Mouse (Mus musculus) T-helper 17 cell (primary cell): ENCODE measurements around the gene Slc38a3.

Source experiments
- in situ Hi-C, 2 experiments: fragments of 300-600 bp; cut with MboI, MseI; formaldehyde crosslinking; loops; 1 replicate in 1 of 2; 2 replicates in 1 of 2; pipeline ENCODE4 v1.15.1; 2025; ENCODE audit warnings: high pct_unique_total_duplicates in 2 of 2

Slc38a3 gene

GRCm38 (mm10) chr9:107669480-107669945 is at the start of gene Slc38a3:
TSS of gene Slc38a3 (minus strand) at chr9:107669530.
- in situ Hi-C loops = no loop called here

- in situ Hi-C loops = loop anchor here in 1 of 2 experiments (25.0 kb wide), 1 partner anchor 1455 kb away; no protein-coding TSS in a partner anchor
These were observed 47.6 kb upstream of the Slc38a3 start for GRCm38 (mm10) chr9:107716951-107717350.

DNA sequence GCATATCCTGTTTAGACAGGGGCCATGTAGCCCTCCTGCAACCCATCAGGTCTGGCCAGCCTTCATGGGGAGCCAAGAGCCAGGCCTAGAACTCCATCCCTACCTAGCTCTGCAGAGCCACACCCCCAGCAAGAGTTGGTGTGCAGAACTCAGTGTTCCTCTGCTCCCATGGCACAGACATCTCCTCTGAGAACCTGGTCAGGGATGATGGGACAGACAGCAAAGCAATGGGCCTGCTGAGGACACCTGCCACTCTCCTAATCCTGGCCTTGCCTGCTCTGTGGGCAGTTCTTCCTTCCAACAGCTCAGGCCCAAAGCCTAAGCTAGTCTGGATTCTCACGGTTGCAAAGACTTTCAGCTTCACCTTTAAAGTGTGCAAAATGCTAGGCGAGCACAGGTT is 46.3 kb upstream of the Slc38a3 start:
- in situ Hi-C loops = loop anchor here in 1 of 2 experiments (25.0 kb wide), 1 partner anchor 1453 kb away; no protein-coding TSS in a partner anchor

DNA sequence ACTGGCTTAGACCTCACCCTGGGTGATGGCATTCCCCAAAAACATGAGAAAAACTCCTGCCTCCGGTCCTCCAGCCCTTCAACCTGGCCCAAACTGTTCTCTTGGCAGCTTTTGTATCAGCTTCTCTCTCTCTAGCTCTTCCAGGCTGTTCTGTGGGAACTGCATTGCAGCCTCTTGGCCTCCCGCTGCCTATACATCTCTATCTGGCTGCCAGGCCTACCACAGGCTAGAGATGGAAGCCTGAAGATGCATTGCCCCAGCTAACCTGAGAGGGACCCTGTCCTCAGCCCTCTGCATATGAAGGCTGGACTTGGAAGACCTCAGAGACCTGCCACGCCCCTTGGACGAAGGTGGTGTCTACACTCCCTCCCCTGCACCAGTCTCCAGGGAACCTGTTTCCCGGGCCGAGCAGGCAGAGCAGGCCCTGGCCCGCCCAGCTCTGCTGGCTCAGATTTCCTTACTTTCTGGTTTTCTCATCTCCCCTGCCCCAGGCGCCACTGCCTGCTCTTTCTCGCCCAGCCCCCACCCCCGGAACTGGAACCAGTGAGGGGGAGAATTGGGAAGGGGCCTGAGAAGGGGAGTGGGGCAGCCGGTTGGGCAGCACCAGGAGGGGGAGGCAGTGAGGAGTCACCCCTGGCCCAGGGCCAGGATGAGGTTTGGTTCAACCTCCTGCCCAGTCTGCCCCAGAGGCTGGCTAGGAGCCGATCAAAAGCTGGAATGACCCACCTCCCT is 45.1 kb upstream of the Slc38a3 start:
- in situ Hi-C loops = loop anchor here in 1 of 2 experiments (25.0 kb wide), 1 partner anchor 1452 kb away; no protein-coding TSS in a partner anchor

DNA sequence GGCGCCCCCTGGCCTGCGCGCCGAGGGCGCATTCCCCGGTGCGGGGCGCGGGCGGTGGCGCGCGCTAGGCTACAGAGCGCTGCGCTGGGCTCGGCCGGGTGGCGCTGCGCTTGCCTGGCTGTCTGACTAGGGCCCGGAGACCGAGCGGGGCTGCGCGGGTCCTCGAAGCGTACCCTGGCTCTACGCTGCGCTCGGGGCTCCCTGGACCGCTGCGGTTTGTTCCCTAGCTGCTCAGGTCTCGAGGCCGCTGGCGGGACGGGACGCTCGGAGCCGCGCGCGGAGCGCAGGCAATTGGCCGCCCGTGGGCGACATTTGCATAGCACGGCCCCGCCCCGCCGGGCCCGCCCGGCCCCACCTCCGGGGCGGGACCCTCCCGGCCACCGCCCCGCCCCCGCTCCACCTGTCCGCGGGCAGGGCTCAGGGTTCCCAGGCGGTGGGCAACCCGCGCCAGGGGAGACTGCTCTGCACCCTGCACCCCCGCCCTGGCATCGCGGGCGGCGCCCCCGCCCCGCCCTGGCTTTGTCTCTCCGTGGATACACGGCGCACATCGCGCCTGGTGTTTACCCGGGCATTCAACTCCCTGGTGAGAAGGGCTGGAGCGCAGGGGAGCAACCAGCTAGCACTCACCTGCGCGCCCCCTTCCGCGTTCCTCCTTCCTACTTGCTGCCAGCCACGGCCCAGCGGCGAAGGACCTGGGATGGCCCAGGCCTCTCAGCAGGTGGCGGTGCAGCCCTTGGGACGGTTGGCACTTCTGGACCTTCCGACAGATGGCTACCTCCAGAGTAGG is 40.6 kb upstream of the Slc38a3 start, which contains the start of gene Sema3f:
Gene Sema3f (minus strand): TSS at position 779 of the 787 bp plus-strand sequence.
- in situ Hi-C loops = loop anchor here in 1 of 2 experiments (25.0 kb wide), 1 partner anchor 1448 kb away; no protein-coding TSS in a partner anchor

DNA sequence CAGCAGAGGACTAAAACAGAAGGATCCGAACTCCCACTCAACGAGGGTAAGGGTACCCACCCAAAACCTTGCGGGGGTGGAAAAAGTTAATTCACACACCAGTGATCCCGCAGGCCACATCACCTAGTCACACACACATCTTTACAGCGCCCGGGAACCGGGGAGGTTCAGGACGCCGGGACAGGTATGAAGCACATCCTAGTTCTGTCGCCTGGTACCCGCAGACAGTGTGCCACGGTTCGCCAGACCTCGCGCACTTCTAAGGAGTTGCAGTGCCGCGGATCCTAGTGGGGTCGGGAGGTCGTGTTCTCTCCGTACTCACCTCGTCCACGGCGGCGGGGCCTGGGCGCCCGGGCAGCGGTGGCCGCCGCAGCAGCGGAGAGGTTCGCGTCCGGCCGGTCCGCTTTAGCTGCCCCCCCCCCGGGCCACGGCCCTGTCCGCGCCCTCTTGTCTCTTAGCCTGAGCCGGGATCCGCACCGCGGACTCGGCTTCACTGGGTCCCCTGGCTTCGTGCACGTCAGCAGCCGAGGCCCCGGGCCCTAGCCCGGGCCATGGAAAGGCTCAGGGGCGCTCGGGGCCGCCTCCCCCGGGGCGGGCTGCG is 39.9 kb upstream of the Slc38a3 start:
- in situ Hi-C loops = loop anchor here in 1 of 2 experiments (25.0 kb wide), 1 partner anchor 1447 kb away; no protein-coding TSS in a partner anchor

DNA sequence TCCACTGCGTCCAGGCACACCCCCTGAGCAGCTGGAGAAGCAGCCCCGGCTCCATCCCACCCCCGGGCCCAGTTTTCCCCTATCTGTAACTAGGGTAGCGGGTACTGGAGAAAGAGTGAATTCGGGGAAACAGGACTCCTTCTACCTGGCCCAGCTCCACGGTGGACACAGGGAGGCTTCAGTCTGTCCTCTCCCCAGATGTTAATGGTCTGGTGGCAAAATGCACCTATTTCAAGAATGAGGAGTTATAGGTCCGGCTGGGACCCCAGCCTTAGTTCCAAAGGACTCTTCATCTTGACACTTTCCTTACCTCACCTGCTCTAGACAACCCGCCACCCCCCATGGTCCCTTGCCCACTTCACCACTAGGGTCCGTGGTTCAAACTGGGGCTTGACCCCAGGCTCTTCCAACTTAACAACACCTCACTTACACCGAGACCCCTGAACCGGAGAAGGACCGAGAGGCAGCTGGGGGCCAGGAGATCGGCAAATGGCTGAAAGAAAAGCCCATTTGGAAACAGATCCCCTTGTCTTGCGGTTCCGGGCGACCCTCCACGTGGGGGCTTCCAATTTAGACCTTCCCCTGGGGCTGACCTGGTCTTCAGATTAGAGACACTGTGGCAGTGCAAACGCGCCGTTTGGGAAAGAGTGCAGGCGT is 39.2 kb upstream of the Slc38a3 start:
- in situ Hi-C loops = loop anchor here in 1 of 2 experiments (25.0 kb wide), 1 partner anchor 1446 kb away; no protein-coding TSS in a partner anchor

- in situ Hi-C loops = loop anchor here in 1 of 2 experiments (25.0 kb wide), 1 partner anchor 1446 kb away; no protein-coding TSS in a partner anchor
These were observed 38.5 kb upstream of the Slc38a3 start for GRCm38 (mm10) chr9:107707701-107708438.

DNA sequence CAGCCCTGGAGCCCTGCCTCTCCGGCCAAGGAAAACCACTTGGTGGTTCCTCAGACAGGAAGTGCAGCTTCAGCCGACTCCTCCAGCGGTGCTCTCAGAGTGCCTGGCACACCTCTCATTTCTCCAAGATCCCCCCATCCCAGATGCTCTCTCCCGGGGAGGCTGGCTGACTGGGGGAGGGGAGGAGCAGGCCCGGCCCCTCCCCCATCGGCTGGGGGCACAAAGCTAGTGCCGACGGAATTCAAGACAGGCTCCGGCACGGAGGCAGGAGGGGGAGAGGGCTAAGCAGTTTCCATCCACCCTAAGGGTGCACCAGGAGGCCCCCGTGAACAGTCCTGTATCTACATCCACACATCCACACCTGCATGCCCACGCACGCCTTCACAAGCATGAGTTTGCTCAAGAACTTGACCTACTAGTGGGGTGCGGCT is 37.5 kb upstream of the Slc38a3 start:
- in situ Hi-C loops = loop anchor here in 1 of 2 experiments (25.0 kb wide), 1 partner anchor 1444 kb away; no protein-coding TSS in a partner anchor

DNA sequence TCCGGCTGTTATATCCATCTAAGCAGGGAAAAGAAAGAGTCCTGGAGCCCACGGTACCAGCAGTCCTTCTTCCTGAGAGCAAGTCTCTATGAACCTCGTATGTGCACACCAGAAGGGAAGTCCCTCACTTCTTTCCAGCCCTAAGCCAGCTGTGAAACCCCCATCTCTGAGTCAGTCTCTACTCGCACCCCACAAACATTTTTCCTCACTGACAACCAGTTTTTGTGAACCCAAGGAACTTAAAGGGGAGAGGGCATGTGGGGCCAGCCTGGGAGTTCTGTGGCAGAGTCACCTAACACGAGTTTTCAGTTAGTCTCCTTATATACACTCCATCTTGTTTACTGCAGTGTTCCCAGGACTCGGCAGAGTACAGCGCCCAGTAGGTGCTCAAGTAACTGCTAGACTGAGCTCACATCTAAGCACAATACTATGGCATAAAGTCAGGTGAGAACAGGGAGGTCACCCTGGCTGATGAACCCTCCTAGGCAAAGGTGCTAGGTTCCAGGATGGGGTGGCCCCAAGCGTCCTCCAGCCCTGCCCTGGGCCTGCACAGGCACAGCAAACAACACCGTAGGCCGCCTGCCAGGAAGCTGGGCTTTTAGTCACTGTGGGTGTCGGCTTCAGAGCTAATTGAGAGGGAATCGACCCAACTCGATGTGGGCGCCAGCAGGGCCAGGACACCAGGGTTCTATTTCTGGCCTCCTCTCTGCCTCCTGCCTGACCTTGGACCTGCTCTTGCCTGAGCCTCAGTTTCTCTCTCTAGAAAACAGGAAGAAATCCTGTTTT is 34.2 kb upstream of the Slc38a3 start:
- in situ Hi-C loops = loop anchor here in 1 of 2 experiments (25.0 kb wide), 1 partner anchor 1441 kb away; no protein-coding TSS in a partner anchor

- in situ Hi-C loops = loop anchor here in 1 of 2 experiments (25.0 kb wide), 1 partner anchor 1440 kb away; no protein-coding TSS in a partner anchor
These were observed 33.4 kb upstream of the Slc38a3 start for GRCm38 (mm10) chr9:107702606-107703185.

DNA sequence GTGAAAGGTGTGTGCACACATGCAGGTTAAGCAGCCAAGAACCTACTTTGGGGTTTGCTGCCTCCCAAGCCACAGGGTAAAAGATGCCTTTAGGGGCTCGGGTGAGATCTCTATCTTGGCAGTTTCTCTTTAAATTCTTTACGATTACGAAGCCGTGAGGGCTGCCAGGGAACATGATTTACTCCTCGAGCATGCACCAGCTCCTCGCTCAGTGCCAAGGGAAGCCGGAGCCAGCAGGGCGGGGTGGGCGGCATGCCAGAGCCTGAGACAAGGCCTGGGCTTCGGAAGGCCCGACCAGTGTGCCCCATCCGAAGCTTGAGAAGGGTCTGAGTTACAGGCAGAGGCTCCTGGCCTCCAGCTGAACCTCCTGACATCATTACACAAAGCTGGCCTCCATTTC is 32.3 kb upstream of the Slc38a3 start:
- in situ Hi-C loops = loop anchor here in 1 of 2 experiments (25.0 kb wide), 1 partner anchor 1439 kb away; no protein-coding TSS in a partner anchor

DNA sequence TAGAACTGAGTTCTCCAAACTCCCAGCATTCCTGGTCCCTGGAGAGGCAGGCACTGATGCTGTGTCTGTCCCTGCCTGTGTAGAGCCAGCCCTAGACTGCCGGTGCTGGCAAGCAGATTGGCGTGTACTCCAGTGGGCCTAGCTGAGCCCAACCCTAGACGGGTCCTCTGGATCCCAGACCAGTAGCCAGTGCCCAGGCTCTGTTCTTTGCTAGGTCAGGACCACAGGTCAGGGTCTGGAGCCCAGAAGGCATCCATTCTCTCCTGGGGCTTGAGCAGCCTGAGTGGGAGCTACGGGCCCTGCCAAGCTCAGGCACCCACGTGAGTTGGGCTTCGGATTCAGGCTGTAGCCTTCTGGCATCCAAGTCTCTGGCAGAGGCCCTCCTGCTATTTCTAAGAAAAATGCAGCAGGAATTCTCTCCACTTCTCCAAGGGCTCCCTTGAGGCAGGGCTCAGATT is 30.8 kb upstream of the Slc38a3 start:
- in situ Hi-C loops = loop anchor here in 1 of 2 experiments (25.0 kb wide), 1 partner anchor 1438 kb away; no protein-coding TSS in a partner anchor

DNA sequence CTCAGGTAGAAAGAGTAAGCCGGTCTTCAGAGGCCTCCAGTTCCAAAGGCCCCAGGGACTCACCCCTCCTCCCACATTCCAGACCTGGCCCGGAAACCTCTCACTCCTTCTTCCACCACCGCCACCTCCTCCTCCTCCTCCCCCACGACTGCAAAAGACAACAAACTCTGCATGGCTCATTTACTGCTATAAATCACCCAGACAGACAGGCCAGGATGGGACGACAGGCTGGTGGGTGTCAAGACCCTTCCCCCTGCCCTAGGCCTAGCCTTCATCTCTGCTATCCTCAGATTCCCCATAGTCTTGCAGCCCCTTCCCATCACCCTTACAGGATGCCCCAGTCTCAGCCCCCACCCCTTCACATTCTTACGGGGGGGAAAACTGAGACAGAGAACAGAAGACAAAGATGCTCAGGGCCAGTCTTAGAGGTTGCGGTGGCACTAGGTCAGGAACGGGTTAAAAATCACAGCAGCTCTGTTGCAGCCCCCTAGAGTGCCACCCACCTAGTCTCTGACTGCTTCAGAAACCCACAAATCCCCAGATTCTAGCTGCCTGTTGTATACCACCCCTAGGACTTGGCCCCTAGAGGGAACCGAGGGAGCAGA is 30.1 kb upstream of the Slc38a3 start:
- in situ Hi-C loops = no loop called here

DNA sequence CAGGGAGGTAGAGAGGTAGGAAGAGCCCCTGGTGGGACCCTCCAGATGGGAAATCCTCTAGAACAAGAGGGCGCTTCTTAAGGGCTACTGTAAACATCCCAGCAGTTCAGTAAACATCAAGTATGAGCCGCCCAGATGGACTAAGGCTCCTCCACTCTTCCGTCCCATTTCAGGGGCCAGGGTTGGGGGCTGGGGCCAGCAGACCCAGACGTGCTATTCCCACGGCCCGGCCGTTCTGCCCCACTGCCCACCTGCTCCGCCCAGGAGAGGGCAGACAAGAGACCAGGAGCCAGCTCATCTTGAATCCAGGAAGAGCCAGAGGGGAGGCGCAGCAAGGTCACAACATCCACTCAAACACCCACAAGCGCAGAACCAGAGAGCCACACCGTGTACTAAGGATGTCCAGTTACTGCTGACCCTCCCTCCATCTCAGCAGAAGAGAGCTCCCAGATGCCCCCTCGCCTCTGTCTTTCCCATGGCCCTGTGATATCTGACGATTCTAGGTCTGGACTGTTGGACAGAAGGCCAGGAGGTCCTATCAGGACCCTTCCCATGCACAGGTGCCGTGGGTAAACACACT is 29.4 kb upstream of the Slc38a3 start:
- in situ Hi-C loops = no loop called here

- in situ Hi-C loops = no loop called here
These were observed 28.6 kb upstream of the Slc38a3 start for GRCm38 (mm10) chr9:107697811-107698521.
